Mouse (Mus musculus): ENCODE results near the gene Usp4. TPM values are rescaled to one million over a fixed set of nuclear protein-coding genes. Genes with fewer than 3 reads are reported as not detected.

The Usp4 gene
- polyA plus RNA-seq, 1 experiment from 2014 or later: 138 TPM

- H3K27ac ChIP-seq (replicated peaks): no peak overlapping the region
- no peaks in the 10 kb centered on the region for H3K27me3 ChIP-seq
- H3K36me3 ChIP-seq: no peaks in the 10 kb centered on the region
- H3K9me3 ChIP-seq: no peaks in the 10 kb centered on the region
- H3K4me1 ChIP-seq: peaks cover 29% of the 10 kb centered on the region
- no peak overlapping the region for H3K9ac ChIP-seq (replicated peaks)
- H3K4me3 ChIP-seq: no peak overlapping the region
- H3K4me2 ChIP-seq (replicated peaks): no peak overlapping the region
- 95% methylated on average over 1 of the region's 1 CpGs for WGBS
- ATAC-seq (replicated peaks): no peak
These were observed 3.8 kb upstream of the Usp4 start for GRCm38 (mm10) chr9:108343835-108344234.

GRCm38 (mm10) chr9:108344471-108344870 is 3.2 kb upstream of the Usp4 start:
- H3K4me3 ChIP-seq: no peak overlapping the region
- H3K9ac ChIP-seq (replicated peaks): no peak overlapping the region
- 84% methylated on average over 4 of the region's 4 CpGs for WGBS
- ATAC-seq (replicated peaks): no peak
- peaks cover 35% of the 10 kb centered on the region for H3K4me1 ChIP-seq
- no peak overlapping the region for H3K27ac ChIP-seq (replicated peaks)
- no peaks in the 10 kb centered on the region for H3K9me3 ChIP-seq
- no peaks in the 10 kb centered on the region for H3K36me3 ChIP-seq
- H3K27me3 ChIP-seq: no peaks in the 10 kb centered on the region
- H3K4me2 ChIP-seq (replicated peaks): no peak overlapping the region

GRCm38 (mm10) chr9:108347024-108347423 is 629 bp upstream of the Usp4 start:
- Histone ChIP-seq H3K27ac (replicated peaks) (peak overlapping the region; percentile 96), H3K9ac (replicated peaks) (peak overlapping the region; percentile 92), H3K27me3 (no peaks in the 10 kb centered on the region), H3K9me3 (no peaks in the 10 kb centered on the region), H3K4me2 (replicated peaks) (peak overlapping the region; percentile 55), H3K4me3 (peak overlapping the region; percentile 75), H3K4me1 (peaks cover 21% of the 10 kb centered on the region), H3K36me3 (peaks cover 23% of the 10 kb centered on the region)
- WGBS: 5% methylated on average over 11 of the region's 11 CpGs
- ATAC-seq (replicated peaks): no peak

GRCm38 (mm10) chr9:108348290-108348680 is 632 bp downstream of the Usp4 start:
- peak overlapping the region; percentile 75 for H3K4me3 ChIP-seq
- peak overlapping the region; percentile 55 for H3K4me2 ChIP-seq (replicated peaks)

GRCm38 (mm10) chr9:108349727-108350126 is 2.1 kb downstream of the Usp4 start:
- Histone ChIP-seq H3K4me1 (peaks cover 21% of the 10 kb centered on the region), H3K9ac (replicated peaks) (no peak overlapping the region), H3K4me3 (no peak overlapping the region), H3K36me3 (peaks cover 48% of the 10 kb centered on the region), H3K9me3 (no peaks in the 10 kb centered on the region), H3K27ac (replicated peaks) (no peak overlapping the region), H3K4me2 (replicated peaks) (no peak overlapping the region), H3K27me3 (no peaks in the 10 kb centered on the region)
- ATAC-seq (replicated peaks): no peak
- 96% methylated on average over 4 of the region's 4 CpGs for WGBS

More at GRCm38 (mm10) chr9:108348290-108348680, 632 bp downstream of the Usp4 start:
- peak overlapping the region; percentile 92 for H3K9ac ChIP-seq (replicated peaks)
- no peaks in the 10 kb centered on the region for H3K27me3 ChIP-seq
- H3K36me3 ChIP-seq: peaks cover 36% of the 10 kb centered on the region
- H3K9me3 ChIP-seq: no peaks in the 10 kb centered on the region
- peak overlapping the region; percentile 96 for H3K27ac ChIP-seq (replicated peaks)
- peaks cover 21% of the 10 kb centered on the region for H3K4me1 ChIP-seq
- 8% methylated on average over 14 of the region's 14 CpGs for WGBS
- no peak for ATAC-seq (replicated peaks)

GRCm38 (mm10) chr9:108378234-108378633 is 30.6 kb downstream of the Usp4 start:
- no peak for ATAC-seq (replicated peaks)

GRCm38 (mm10) chr9:108378736-108379135 is 31.1 kb downstream of the Usp4 start:
- Histone ChIP-seq H3K9ac (replicated peaks) (no peak overlapping the region), H3K4me3 (no peak overlapping the region), H3K27me3 (no peaks in the 10 kb centered on the region), H3K4me1 (no peaks in the 10 kb centered on the region), H3K27ac (replicated peaks) (no peak overlapping the region), H3K36me3 (peaks cover 94% of the 10 kb centered on the region), H3K9me3 (no peaks in the 10 kb centered on the region), H3K4me2 (replicated peaks) (no peak overlapping the region)
- ATAC-seq (replicated peaks): no peak
- WGBS: 94% methylated on average over 5 of the region's 5 CpGs

More at GRCm38 (mm10) chr9:108378234-108378633, 30.6 kb downstream of the Usp4 start:
- Histone ChIP-seq H3K9ac (replicated peaks) (no peak overlapping the region), H3K36me3 (peaks cover 94% of the 10 kb centered on the region), H3K9me3 (no peaks in the 10 kb centered on the region), H3K4me1 (no peaks in the 10 kb centered on the region), H3K4me2 (replicated peaks) (no peak overlapping the region), H3K27me3 (no peaks in the 10 kb centered on the region), H3K4me3 (no peak overlapping the region), H3K27ac (replicated peaks) (no peak overlapping the region)
- 94% methylated on average over 9 of the region's 9 CpGs for WGBS

GRCm38 (mm10) chr9:108379294-108379693 is 31.6 kb downstream of the Usp4 start:
- H3K9ac ChIP-seq (replicated peaks): no peak overlapping the region
- H3K27me3 ChIP-seq: no peaks in the 10 kb centered on the region
- no peak overlapping the region for H3K4me3 ChIP-seq
- 77% methylated on average over 4 of the region's 4 CpGs for WGBS
- no peak for ATAC-seq (replicated peaks)
- H3K4me2 ChIP-seq (replicated peaks): no peak overlapping the region
- H3K4me1 ChIP-seq: no peaks in the 10 kb centered on the region
- H3K9me3 ChIP-seq: no peaks in the 10 kb centered on the region
- H3K36me3 ChIP-seq: peaks cover 94% of the 10 kb centered on the region
- no peak overlapping the region for H3K27ac ChIP-seq (replicated peaks)

- 96% methylated on average over 9 of the region's 9 CpGs for whole genome bisulfite sequencing
- Histone ChIP-seq H3K36me3 (peaks cover 95% of the 10 kb centered on the region), H3K9ac (replicated peaks) (no peak overlapping the region), H3K9me3 (no peaks in the 10 kb centered on the region), H3K27ac (replicated peaks) (no peak overlapping the region), H3K4me1 (no peaks in the 10 kb centered on the region), H3K4me3 (no peak overlapping the region), H3K27me3 (no peaks in the 10 kb centered on the region), H3K4me2 (replicated peaks) (no peak overlapping the region)
- ATAC-seq (replicated peaks): no peak
These were observed 33.7 kb downstream of the Usp4 start for GRCm38 (mm10) chr9:108381382-108381781.

- Histone ChIP-seq H3K4me1 (no peaks in the 10 kb centered on the region), H3K4me2 (replicated peaks) (no peak overlapping the region), H3K36me3 (peaks cover 92% of the 10 kb centered on the region), H3K27me3 (no peaks in the 10 kb centered on the region), H3K4me3 (no peak overlapping the region), H3K27ac (replicated peaks) (no peak overlapping the region), H3K9ac (replicated peaks) (no peak overlapping the region), H3K9me3 (no peaks in the 10 kb centered on the region)
- WGBS: 90% methylated on average over 7 of the region's 7 CpGs
- ATAC-seq (replicated peaks): no peak
These were observed 37.4 kb downstream of the Usp4 start for GRCm38 (mm10) chr9:108385006-108385405.

- Histone ChIP-seq H3K4me3 (no peak overlapping the region), H3K36me3 (peaks cover 90% of the 10 kb centered on the region), H3K9ac (replicated peaks) (no peak overlapping the region), H3K27ac (replicated peaks) (no peak overlapping the region), H3K4me2 (replicated peaks) (no peak overlapping the region), H3K27me3 (no peaks in the 10 kb centered on the region), H3K9me3 (no peaks in the 10 kb centered on the region), H3K4me1 (no peaks in the 10 kb centered on the region)
- 88% methylated on average over 4 of the region's 4 CpGs for whole genome bisulfite sequencing
- no peak for ATAC-seq (replicated peaks)
These were observed 39.2 kb downstream of the Usp4 start for GRCm38 (mm10) chr9:108386816-108387215.

- no peak overlapping the region for H3K27ac ChIP-seq (replicated peaks)
- no peaks in the 10 kb centered on the region for H3K9me3 ChIP-seq
- H3K36me3 ChIP-seq: peaks cover 84% of the 10 kb centered on the region
- no peak for ATAC-seq (replicated peaks)
- H3K4me2 ChIP-seq (replicated peaks): no peak overlapping the region
- no peaks in the 10 kb centered on the region for H3K27me3 ChIP-seq
- H3K9ac ChIP-seq (replicated peaks): no peak overlapping the region
- 88% methylated on average over 10 of the region's 10 CpGs for whole genome bisulfite sequencing
- no peak overlapping the region for H3K4me3 ChIP-seq
- no peaks in the 10 kb centered on the region for H3K4me1 ChIP-seq
These were observed 40.9 kb downstream of the Usp4 start for GRCm38 (mm10) chr9:108388601-108389000.

- WGBS: 88% methylated on average over 6 of the region's 6 CpGs
- Histone ChIP-seq H3K9me3 (no peaks in the 10 kb centered on the region), H3K4me1 (no peaks in the 10 kb centered on the region), H3K4me2 (replicated peaks) (no peak overlapping the region), H3K4me3 (no peak overlapping the region), H3K27ac (replicated peaks) (no peak overlapping the region), H3K27me3 (no peaks in the 10 kb centered on the region), H3K36me3 (peaks cover 78% of the 10 kb centered on the region), H3K9ac (replicated peaks) (no peak overlapping the region)
- ATAC-seq (replicated peaks): no peak
These were observed 41.6 kb downstream of the Usp4 start for GRCm38 (mm10) chr9:108389220-108389619.

Measured in forebrain, embryonic 15.5 days (tissue).